Mouse (Mus musculus) adrenal gland, adult 18-20 months (tissue): ENCODE results near the gene Mas1. TPM values are rescaled to one million over a fixed set of nuclear protein-coding genes. Genes with fewer than 3 reads are reported as not detected.

Source experiments
- DNase-seq, 2 experiments: peaks; one replicate each; pipeline ENCODE4 v3.0.0; 2021 to 2022; ENCODE audit warnings: low spot score in 2 of 2
- total RNA-seq, 2 experiments: library from RNA; stranded (reverse); gene quantifications; 1 replicate in 1 of 2; 2 replicates in 1 of 2; pipeline ENCODE4 v1.2.3; 2021

Gene Mas1
- total RNA-seq, 2 experiments from 2014 or later = not detected

- no peak for DNase-seq
These were observed 35.3 kb downstream of the Mas1 start for GRCm38 (mm10) chr17:12832657-12833056.

DNA sequence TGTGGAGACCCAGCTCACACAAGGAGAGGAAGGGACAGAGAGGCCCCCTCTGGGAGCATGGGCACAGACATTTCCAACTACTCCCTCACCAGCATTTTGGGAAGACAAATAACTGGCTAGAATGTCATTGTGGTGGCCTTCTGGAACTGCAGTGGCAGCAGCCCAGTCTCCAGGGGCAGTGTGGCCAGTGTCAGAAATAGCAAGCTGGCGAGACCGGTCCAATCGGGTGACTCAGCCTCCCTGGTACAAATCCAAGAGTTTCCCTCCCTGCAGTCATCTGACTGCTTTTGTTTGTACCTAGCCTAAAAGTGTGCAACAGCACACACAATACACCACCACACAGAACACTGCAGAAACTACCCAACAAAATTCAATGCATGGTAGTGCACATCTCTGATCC lies 35.7 kb downstream of the Mas1 start:
- peak; percentile 43 to 62 for DNase-seq

GRCm38 (mm10) chr17:12830351-12830750 lies 37.6 kb downstream of the Mas1 start:
- no peak for DNase-seq

- DNase-seq = no peak
These were observed 52.1 kb downstream of the Mas1 start for GRCm38 (mm10) chr17:12815885-12816284.

- DNase-seq = no peak
These were observed 53.4 kb downstream of the Mas1 start for GRCm38 (mm10) chr17:12814502-12814901.

- DNase-seq = no peak
These were observed 57.0 kb downstream of the Mas1 start for GRCm38 (mm10) chr17:12810973-12811303.

- DNase-seq = peak; percentile 60 to 62
These were observed 57.6 kb downstream of the Mas1 start for GRCm38 (mm10) chr17:12810103-12810972.

DNA sequence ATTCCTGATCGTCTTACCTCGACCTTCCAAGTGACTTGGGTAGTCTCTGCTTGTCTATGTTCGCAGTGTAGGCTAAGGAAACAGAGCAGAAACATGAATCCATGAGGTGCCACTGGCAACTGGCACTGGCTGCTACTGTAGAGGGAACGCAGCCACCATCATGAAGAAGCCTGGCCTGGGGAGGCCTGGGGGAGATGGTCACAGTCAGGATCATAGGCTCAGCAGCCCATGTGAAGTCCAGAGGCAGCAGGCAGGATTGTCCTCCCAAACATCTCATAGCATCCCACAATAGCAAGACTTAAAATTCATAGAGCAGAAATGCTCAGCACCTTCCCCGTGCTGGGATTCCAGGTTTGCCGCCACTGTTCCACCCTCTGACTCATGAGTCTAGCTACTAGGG lies 59.1 kb downstream of the Mas1 start:
- no peak for DNase-seq

DNA sequence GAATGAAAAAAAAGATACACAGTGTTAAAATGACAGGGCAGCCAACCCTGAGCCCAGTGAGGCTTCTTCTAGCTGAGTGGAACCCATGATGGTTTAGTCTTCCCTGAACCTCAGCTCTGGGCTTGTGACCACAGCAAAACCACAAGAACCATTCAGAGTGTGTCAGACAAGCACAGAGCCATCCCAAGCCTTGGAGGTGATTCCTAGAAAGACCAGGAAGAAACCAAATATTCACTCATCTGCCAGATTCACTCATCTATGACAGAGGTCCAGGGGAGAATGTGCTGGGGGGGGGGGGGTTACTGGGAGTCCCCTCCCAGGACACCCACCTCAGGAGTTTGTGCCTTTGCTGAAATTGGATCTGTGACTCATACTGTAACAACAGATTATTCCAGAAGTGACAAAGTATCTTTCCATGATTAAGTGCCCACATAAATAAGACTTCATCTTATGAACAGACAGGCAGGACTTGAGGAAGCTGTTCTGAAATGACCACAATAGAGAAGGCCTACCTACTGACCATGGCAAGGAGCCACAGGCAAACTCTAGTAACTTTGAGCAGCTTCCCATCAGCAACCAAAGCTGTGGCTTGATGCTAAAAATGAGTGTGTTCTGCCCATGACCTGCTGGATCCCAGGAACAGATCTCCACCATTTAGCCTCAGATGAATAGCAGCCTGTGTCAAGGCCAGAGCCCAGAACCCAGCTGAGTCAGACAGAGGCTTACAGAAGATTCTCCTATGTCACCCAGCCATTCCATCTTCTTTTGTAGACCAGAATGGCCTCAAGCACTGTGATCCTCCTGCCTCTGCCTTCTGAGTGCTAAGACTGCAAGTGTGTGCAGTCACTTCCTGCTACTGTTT lies 63.1 kb downstream of the Mas1 start:
- DNase-seq = no peak

DNA sequence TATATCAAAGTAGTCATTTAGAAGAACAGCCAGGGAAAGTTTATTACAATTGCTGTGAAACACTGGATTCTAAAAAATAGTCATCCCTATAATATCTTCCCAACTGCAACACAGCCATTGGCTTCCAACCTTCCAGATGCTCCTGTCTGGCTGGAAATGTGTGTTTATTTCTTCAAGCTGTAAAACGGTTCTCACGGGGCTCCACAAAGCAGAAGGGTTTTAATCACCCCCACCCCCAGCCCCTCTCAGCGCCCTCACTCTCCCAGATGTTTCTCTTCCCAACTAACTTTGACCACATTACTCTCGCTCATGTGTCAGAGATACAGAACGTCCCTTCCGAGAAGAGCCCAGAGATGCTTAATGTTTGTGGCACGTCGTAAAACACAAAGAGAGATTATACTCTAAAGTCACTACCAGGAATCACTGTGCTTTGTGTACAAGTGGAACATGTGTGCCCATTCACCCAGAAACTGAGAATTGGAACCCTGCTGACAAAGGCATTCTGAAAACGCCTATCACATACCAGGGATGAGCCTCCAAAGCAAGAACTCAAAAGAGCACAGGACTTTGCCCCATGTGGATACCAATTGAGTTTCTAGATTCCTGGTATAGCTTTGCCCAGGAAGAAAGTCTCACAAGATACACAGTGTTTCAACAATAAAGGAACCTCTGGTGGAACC lies 65.9 kb downstream of the Mas1 start:
- DNase-seq = no peak

DNA sequence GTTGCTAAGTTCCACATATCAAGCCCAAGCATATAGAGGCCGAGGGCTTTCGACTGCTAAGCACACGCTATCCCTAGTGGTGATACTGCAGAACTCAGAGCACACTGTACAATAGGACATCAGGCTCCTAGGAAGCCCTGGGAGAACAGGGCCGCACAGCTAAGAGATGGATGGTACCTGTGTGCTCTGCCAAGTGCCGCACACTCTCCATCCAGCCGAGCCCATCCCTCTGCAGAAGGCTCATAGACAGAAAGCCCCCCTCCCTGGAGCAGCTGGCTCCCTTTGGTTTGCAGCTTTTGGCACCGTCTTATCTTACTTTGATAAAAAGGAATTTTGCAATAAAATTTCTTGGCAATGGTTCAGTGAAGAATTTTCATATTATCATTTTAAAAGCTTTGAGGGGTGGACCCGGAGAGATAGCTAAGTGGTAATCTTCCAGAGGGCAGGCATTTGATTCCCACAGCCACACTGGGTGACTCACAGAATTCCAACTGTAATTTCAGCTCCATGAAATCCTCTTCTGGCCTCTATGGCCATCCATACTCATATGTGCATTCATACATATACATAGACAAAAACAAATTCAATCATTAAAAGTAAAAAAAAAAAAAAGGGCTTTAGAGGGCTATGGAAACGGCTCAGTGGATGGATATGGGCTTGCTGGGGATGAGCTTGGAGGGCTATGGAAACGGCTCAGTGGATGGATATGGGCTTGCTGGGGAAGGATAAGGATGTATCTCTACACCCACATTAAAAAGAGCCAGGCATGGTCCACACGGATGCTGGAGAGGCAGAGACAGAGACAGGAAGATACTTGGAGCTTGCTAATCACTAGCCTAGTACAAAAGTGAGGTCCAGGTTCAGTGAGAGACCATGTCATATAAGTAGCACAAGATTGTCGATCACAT lies 68.3 kb downstream of the Mas1 start:
- DNase-seq = peak in 1 of 2 experiments; percentile 6

DNA sequence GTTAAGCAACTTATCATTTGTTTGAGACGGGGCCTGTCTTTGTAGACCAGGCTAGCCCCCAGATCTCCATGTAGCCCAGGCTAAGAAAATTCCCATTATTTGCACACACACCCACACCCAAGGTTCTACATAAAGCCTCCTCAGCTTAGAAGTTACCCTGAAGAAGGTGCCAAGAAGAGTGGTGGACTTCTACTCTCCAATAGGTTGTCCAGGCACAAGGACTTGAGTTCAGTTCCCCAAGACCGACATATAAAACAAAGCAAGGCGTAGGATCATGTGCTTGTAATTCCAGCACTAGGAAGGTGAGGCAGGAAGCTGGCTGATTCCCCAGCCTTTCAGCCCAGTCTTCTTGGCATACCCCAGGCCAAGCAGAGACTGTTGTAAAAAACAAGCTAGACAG lies 69.4 kb downstream of the Mas1 start:
- no peak for DNase-seq

DNA sequence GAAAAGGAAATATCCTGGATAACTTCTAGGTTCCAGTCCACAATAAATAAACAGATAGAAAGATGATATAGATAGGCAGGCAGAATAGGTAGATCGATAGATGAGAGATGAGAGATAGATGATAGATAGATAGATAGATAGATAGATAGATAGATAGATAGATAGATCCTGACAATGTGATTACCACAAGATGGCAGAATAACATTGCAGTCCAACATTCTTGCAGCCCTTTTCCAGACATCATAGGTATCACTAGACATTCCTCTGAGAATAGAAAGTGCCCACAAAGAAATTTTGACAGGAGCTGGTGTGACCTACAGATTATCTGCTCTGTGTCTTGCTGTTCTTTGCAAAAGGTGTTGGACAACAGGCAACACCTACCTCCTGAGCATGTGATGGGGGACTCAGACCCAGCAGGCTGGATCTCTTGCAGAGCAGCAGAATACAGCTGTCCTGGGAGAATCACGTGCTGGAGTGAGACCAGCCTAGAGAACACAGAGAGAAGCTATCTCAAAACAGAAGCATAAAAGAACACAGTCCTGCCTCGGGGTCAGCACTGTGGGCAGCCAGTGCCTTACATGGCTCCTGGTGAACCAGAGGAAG lies 70.4 kb downstream of the Mas1 start:
- no peak for DNase-seq

GRCm38 (mm10) chr17:12796633-12797032 lies 71.3 kb downstream of the Mas1 start:
- no peak for DNase-seq

DNA sequence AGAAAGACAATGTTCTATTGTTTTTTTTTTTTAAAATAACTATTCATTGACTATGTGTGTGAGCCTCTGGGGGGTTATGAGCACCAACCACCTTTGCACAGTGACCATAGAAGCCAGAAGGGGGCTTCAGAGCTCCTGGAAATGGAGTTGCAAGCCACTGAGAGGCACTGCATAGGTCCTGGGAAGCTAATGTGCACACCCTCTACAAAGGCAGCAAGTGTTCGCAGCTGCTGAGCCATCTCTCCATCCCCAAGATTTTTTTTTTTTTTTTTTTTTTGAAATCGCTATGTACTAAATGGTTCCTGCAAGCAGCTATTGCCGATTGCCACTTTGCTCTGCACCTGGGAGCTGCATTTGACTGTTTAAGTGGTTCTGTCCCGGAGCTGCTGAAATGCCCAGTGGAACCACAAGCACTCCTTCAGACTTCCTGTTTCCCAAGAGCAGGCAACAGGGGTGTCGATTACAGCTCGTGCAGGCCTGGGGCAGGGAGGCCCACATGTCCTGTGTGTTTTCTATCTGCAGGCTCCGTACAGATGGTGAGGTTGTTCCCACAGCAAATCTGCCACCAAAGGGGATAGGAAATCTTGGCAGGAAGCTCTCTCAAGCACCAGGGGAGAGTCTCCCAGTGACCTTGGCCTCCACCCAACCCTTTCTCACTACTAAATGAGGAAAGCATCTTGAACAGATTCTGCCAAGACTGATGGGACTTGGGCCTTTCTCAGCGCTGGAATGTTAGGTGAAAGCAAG lies 74.1 kb downstream of the Mas1 start:
- peak; percentile 21 to 38 for DNase-seq

GRCm38 (mm10) chr17:12792422-12793206 lies 75.3 kb downstream of the Mas1 start:
- no peak for DNase-seq

- no peak for DNase-seq
These were observed 76.5 kb downstream of the Mas1 start for GRCm38 (mm10) chr17:12791420-12791819.

- DNase-seq = no peak
These were observed 76.9 kb downstream of the Mas1 start for GRCm38 (mm10) chr17:12791079-12791406.
